Mouse (Mus musculus) cerebellum, postnatal 14 days (tissue): Measurements from ENCODE around the gene Tmem120a.

Source experiments
- DNase-seq, 2 experiments: peaks; one replicate each; pipeline ENCODE4 v3.0.0; 2021; ENCODE audit warnings: mixed read lengths in 2 of 2

Tmem120a gene

DNA sequence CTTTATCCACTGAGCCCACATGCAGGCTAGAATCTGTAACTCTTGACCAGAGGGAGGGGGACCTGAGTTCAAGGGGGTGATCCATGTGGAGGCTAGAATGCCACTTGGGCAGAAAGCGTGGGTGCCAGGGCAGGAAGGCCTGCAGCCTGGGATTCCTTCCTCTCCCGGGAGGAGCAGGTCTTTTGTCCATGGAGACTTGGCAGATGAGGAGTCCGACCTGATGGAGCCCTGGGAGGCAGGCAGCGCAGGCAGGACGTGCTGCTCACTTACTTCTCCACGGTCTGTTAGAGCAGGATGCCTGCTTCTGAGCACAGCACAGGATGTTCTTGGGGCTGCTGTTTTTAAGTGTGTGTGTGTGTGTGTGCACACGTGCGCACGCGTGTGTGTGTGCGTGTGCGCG lies 37.2 kb downstream of the Tmem120a start:
- DNase-seq, result no peak

DNA sequence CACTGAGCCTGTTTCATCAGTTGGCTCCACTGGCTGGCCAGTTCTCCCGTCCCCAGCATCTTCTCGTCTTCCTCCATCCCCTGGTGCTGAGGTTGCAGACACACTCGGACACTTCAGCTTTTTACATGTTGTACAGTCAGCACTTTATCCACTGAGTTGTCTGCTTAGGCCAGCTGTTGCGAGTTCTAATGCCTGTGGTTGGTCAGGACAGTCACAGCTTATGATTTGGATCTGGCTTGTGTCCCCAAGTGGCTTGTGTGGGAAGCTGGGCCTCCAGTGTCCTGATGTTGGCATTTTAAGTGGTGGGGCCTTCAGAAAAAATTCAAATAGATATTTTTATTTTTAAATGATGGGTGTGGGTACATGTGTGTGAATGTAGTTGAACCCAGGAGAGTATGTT lies 38.9 kb downstream of the Tmem120a start:
- DNase-seq, result no peak

DNA sequence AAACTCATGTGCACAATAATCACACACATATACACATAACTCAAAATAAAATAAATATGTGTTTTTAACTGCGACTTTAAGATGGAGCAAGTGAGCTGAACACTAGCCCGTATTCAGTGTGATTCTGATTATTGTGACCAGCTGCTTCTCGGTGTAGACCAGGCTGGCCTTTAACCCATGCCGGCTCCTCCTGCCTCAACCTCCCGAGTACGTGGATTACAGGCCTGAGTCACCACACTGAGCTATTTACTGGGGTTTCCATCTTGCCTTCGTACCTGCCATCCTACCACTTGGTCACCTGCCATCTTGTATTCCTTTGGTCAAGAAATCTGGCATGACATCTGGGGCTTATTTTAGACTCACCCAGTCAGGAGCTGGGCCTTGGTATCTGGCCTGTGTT lies 40.8 kb downstream of the Tmem120a start:
- no peak for DNase-seq

DNA sequence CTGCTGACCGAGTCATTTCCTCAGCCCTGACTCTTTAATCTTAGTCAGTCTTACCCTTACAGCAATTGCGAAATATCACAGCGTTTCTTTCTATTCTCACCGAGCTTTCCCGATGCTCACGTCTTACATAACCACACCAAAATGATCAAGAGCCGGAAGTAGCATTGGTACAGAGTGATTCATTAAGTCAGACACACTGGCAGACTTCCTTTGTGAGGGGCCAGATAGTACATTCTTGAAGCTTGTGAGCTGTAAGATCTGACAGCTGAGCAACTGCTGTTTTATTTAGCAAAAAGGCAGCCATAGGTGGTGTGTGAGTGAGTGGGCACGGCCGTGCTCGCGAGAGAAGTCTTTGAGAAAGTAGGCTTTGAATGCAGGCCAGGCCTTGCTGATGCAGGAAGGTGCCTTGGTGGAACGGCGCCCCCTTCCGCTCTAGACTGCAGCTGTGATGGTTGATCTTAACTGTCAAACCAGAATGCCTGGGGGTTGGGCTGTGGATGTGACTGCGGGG lies 41.5 kb downstream of the Tmem120a start:
- no peak for DNase-seq

DNA sequence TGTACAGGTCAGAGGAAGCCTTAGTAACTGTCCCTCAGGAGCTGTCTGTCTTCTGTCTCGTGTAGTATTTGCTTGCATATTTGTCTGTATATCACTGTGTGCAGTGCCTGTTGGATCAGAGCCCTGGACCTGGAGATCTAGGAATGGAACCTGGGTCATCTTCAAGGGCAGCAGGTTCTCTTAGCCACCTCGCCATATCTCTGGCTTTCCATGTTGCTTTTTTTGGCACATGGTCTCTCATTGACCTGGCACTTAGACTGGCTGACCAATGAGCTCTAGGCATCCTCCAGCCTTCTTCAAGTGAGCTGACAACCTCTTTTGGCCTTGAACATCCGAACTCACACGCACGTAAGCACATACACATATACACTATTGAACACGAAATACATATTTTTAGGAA lies 42.1 kb downstream of the Tmem120a start:
- DNase-seq, result no peak

DNA sequence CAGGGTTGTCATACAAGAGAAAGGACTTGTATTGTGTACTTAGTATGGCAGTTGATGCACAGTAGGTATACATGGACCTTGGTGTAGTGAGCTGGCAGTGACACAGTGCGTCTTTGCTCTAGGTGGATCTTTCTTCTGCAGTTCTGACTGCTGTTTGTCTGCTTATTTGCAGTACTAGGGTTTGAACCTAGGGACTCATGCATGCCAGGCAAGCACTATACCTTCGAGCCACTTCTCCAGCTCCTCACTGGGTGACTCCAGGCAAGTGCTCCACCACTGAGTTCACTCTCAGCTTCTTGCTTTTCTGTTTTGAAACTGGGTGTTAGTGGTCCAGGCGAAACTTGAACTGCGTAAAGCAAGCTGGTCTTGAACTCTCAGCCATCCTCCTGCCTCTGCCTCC lies 42.6 kb downstream of the Tmem120a start:
- DNase-seq, result no peak

DNA sequence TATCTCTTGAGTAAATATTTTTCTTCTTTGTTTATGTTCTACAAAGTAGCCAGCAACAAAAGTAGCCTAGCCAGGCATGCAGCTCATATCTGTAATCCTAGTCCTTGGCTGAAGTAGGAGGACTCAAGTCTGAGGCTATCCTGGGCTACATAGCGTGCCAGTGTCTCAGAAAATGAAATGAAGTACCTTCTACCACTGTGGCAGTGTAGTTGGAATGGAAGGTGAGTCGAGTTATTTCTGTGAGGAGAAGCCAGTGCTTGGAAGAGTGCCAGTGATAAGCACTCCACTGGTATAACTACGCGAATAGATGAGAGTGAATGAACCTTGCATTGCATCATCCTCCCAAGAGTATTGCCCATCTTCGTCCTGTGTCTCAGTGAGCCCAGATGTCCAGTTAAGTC lies 46.5 kb downstream of the Tmem120a start:
- no peak for DNase-seq

DNA sequence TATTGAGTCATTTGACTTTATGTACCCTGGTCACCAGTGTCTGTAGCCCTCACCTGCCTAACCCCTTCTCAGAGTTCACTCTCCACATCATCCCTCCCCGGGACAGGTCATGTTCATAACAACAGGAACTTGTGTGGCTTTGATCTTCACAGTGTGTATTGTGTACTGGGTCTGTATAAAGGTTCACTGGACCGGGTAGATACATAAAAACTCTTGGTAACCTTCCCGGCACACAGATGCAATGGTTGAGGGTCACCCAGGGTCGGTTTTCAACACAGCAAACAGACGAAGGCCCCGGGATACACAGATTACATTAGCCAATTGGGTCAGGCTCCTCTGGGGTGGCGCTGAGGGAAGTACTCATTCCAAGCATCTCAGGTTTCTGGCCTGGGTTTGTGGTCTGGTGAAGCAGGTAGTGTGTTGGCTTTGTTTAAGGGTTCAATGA lies 48.9 kb downstream of the Tmem120a start:
- DNase-seq, result no peak

DNA sequence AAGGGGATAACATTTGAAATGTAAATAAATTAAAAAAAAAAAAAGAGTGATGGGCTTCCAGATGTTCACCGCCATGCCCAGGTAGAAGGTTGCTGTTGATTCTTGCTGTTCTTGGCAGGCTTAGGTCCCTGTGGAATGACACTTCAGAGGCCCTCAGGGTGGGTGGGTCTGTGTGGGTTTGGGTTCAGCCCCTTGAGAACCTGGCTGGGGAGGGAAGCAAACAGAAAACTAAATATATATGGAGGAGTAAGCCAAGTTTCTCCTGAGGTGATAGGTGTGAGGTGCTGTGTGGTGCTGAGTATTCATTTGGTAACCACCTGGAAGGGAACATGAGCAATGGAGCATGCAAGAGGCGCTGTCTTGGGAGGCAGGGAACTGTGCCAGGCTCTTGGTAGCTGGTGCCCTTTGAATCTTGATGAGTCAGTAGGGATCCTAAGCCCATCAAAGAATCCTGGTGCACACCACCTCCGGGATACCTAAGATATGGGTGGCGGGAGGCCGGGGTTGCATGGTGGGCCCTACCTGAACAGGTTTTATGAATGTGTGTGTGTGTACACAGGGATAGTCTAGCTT lies 50.9 kb downstream of the Tmem120a start:
- peak in 1 of 2 experiments; percentile 33 for DNase-seq

DNA sequence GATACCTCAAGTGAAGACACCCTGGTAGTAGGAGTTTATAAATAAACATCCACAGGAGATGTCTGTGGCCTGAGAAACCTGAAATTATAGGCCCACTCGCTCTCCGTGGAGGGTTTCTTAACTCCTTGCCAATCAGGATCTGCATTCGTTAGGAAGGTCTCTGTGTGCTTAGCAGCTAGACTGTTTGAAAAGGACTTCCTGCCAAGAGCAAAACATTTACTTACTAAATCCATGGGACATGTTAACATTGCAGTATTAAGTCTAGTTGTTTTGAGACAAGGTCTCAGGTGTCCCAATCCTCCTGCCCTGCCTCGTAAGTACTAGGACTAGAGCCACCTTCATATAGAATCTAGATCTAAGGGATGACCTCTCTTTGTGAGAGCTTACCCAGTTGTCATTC lies 53.0 kb downstream of the Tmem120a start:
- DNase-seq, result no peak

DNA sequence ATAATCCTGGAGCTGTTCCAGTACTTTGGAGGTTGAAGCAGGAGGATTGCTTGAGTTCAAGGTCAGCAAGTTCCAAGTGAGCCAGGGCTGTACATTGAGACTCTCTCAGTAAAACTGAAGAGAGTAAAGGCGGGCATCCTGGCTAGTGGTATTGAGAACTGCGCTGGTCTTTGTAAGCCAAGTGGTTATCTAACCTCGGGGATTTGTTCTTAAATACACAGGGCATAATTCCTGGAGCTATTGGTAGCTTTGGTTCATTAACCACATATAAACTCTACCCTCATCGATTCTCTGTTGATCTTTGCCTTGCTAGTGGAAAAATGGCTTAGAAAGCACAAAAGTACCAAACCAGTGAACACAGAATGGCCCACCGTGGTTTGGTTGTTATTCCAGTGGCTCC lies 53.8 kb downstream of the Tmem120a start:
- DNase-seq, result no peak
